Mouse (Mus musculus): ENCODE data around the gene Zfp729b. TPM values are rescaled to one million over a fixed set of nuclear protein-coding genes. Genes with fewer than 3 reads are reported as not detected.
A peak's percentile ranks its signal among the peaks of the same experiment; 100 is the strongest.

The Zfp729b gene
- polyA plus RNA-seq (2016; fragmentation: Nextera tagmentation; extraction: Ambion mirVana) = 1.9 and 2.0 TPM in 2 replicates

DNA sequence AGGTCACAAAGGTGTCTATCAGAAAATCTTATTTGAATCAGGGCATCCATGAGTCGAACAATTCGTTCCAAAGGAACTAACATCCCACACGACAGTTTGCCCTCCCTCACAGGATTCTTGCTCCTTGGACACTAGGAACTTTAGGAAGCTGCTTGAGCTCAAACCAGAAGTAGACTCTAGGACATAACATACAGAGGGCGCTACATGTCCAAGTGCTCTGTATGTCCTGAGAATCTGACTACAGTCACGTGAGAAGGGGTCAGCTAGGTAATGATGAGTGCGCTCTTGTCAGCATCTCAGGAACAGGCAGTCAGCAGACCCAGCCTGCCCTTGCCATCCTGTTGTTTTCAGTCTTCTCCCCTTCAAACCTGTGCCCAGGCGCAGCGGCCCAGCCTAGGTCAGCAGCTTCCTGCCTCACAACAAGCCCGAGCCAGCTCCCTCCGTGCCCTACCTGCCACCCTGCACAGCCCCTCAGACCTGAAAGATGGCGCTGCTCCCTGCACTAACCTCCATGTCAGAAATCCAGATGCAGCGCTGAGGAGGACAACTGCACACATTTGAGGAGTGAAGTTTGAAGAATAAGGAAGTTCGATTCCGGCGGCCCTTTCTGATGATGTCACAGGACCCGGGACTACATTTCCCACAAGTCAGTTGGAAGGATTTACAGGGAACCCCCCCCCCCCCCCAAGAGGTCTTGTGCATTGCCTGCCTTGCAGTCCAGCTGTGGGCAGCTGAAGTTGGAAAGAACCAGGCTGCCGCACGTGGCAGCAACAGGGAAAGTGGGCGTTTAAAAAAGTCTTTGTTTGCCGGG is at the start of gene Zfp729b:
TSS of gene Zfp729b (minus strand) at position 642 of the 811 bp plus-strand sequence.
- H3K27me3 ChIP-seq (replicated peaks) = no peaks in the 10 kb centered on the region
- WGBS (ENCODE audit: insufficient replicate concordance) = 3% methylated on average over 20 of the region's 20 CpGs
- H3K4me3 ChIP-seq = peak within 1 kb of the TSS; percentile 79
- H3K9ac ChIP-seq = peak within 1 kb of the TSS; percentile 76
- ATAC-seq = peak; percentile 90
- peaks cover 10% of the 10 kb centered on the region; the same call in 1 of the 2 replicates for H3K9me3 ChIP-seq (replicated peaks)
- H3K27ac ChIP-seq = no peak within 1 kb of the TSS
- H3K36me3 ChIP-seq = peaks cover 5% of the 10 kb centered on the region; the same call in 1 of the 2 replicates
- H3K4me1 ChIP-seq = peaks cover 8% of the 10 kb centered on the region
- H3K4me2 ChIP-seq = peak within 1 kb of the TSS; percentile 69

DNA sequence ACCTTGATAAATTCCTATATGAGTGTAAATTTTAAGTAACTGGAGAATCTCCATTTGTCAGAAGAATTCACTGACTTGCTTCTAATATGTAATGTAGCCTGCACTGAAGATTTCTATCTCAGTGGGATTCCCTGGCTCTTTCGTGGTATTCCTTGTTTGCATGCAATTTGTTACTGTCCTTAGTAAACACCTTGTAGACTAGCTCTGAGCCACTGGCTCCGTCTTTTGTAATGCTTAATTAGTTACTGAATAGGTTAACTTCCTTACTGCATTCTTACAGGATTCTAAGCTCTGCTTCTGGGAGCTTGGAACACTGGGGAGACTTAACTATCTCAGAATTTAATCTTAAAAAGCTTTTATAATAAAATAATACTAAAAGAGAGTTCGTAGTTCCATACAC is 43.0 kb upstream of the Zfp729b start:
- no peaks in the 10 kb centered on the region for H3K27me3 ChIP-seq (replicated peaks)
- no peak overlapping the region for H3K27ac ChIP-seq
- no peak overlapping the region for H3K4me3 ChIP-seq
- no peaks in the 10 kb centered on the region for H3K36me3 ChIP-seq
- WGBS (ENCODE audit: insufficient replicate concordance) = 47% methylated on average over 3 of the region's 3 CpGs
- no peak overlapping the region for H3K4me2 ChIP-seq
- H3K9me3 ChIP-seq (replicated peaks) = no peaks in the 10 kb centered on the region
- no peak overlapping the region for H3K9ac ChIP-seq
- no peaks in the 10 kb centered on the region for H3K4me1 ChIP-seq
- no peak for ATAC-seq

GRCm38 (mm10) chr13:67637294-67638007 is 27.9 kb upstream of the Zfp729b start, which contains the start of the genes Gm49345 and Zfp729a:
Gm49345 (minus strand) TSS chr13:67637769.
Zfp729a (minus strand) TSS chr13:67637791.
- under 1% methylated on average over 19 of the region's 19 CpGs for WGBS (ENCODE audit: insufficient replicate concordance)
- peak within 1 kb of the TSS; percentile 81 for H3K9ac ChIP-seq
- peak within 1 kb of the TSS; percentile 36; the same call in 1 of the 2 replicates for H3K27ac ChIP-seq
- no peaks in the 10 kb centered on the region for H3K27me3 ChIP-seq (replicated peaks)
- H3K4me2 ChIP-seq = peak within 1 kb of the TSS; percentile 64
- ATAC-seq = peak; percentile 95
- no peaks in the 10 kb centered on the region for H3K9me3 ChIP-seq (replicated peaks)
- peaks cover 5% of the 10 kb centered on the region for H3K4me1 ChIP-seq
- H3K36me3 ChIP-seq = no peaks in the 10 kb centered on the region
- H3K4me3 ChIP-seq = peak within 1 kb of the TSS; percentile 86

- WGBS (ENCODE audit: insufficient replicate concordance) = 68% methylated on average over 4 of the region's 4 CpGs
- Histone ChIP-seq H3K4me3 (no peak overlapping the region), H3K4me2 (peak overlapping the region; percentile 69; the same call in 1 of the 2 replicates)
Observed at GRCm38 (mm10) chr13:67610108-67610507, 601 bp upstream of the Zfp729b start.

DNA sequence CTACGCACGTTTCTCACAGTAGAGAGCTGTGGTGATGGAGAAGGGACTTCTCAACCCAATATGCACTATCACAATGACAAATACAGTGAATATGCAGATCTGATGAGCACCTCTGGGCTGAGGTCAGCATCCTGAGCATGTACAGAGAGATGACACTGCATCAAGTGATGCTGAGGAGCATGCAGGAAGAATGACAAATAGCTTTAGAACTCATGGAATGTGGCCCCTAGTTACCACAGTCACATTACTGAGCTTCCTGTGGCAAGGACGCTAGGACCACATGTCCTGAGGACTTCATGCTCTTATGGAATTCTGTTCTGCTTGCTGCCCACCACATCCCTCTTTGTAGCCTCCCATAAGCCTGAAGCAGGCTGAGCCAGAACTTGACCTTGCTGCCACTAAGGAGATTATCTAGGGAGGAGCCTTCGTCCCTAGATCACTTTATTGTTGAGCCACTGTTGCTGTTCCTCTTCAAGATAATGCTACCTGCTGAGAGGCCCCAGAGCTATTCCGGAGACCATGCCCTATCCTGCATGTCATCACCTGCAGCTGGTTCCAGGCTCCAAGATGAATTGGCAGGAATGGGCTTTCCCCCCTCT is 36.8 kb downstream of the Zfp729b start:
- Histone ChIP-seq H3K4me3 (no peak overlapping the region), H3K27ac (no peak overlapping the region), H3K27me3 (replicated peaks) (no peaks in the 10 kb centered on the region), H3K36me3 (no peaks in the 10 kb centered on the region), H3K9me3 (replicated peaks) (no peaks in the 10 kb centered on the region), H3K9ac (no peak overlapping the region), H3K4me2 (no peak overlapping the region), H3K4me1 (no peaks in the 10 kb centered on the region)
- ATAC-seq = no peak
- 53% methylated on average over 5 of the region's 5 CpGs for WGBS (ENCODE audit: insufficient replicate concordance)

More at GRCm38 (mm10) chr13:67610108-67610507, 601 bp upstream of the Zfp729b start:
- Histone ChIP-seq H3K4me1 (peaks cover 8% of the 10 kb centered on the region), H3K27me3 (replicated peaks) (no peaks in the 10 kb centered on the region), H3K27ac (no peak overlapping the region), H3K9ac (no peak overlapping the region), H3K9me3 (replicated peaks) (peaks cover 10% of the 10 kb centered on the region; the same call in 1 of the 2 replicates), H3K36me3 (peaks cover 5% of the 10 kb centered on the region; the same call in 1 of the 2 replicates)
- ATAC-seq = no peak

DNA sequence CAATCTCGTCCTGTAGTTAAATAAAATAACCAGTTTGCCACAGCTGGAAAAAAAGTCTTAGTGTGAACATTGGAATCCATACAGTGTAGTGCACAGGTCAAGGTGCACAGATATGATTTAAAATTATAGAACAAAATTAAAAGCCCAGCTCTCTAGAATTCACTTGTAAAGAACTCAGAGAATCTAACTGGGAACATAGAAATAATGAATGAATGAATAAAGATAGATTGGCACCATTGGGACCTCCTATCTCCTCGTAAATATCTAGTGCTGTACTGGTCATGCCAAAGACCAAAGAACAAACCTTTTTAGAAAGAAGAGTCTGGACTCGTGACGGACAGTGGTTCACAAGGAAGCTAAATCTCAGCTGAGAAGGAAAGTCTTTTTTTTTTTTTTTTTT is 55.8 kb downstream of the Zfp729b start, which contains the start of gene Zfp748:
TSS of gene Zfp748 (minus strand) at position 101 of the 400 bp plus-strand sequence.
- WGBS (ENCODE audit: insufficient replicate concordance) = 59% methylated on average over 4 of the region's 4 CpGs
- Histone ChIP-seq H3K4me3 (peak within 1 kb of the TSS; percentile 90), H3K4me1 (peaks cover 25% of the 10 kb centered on the region), H3K4me2 (peak within 1 kb of the TSS; percentile 80), H3K27me3 (replicated peaks) (no peaks in the 10 kb centered on the region), H3K36me3 (no peaks in the 10 kb centered on the region), H3K27ac (peak within 1 kb of the TSS; percentile 91), H3K9me3 (replicated peaks) (no peaks in the 10 kb centered on the region), H3K9ac (peak within 1 kb of the TSS; percentile 87)
- no peak for ATAC-seq

- ATAC-seq = peak; percentile 97
- H3K4me1 ChIP-seq = peaks cover 25% of the 10 kb centered on the region
- H3K36me3 ChIP-seq = no peaks in the 10 kb centered on the region
- peak overlapping the region; percentile 87 for H3K9ac ChIP-seq
- 1% methylated on average over 44 of the region's 44 CpGs for WGBS (ENCODE audit: insufficient replicate concordance)
- H3K27me3 ChIP-seq (replicated peaks) = no peaks in the 10 kb centered on the region
- peak overlapping the region; percentile 80 for H3K4me2 ChIP-seq
- H3K27ac ChIP-seq = peak overlapping the region; percentile 91
- no peaks in the 10 kb centered on the region for H3K9me3 ChIP-seq (replicated peaks)
- peak overlapping the region; percentile 90 for H3K4me3 ChIP-seq
Observed at GRCm38 (mm10) chr13:67552505-67553346, 56.8 kb downstream of the Zfp729b start.

DNA sequence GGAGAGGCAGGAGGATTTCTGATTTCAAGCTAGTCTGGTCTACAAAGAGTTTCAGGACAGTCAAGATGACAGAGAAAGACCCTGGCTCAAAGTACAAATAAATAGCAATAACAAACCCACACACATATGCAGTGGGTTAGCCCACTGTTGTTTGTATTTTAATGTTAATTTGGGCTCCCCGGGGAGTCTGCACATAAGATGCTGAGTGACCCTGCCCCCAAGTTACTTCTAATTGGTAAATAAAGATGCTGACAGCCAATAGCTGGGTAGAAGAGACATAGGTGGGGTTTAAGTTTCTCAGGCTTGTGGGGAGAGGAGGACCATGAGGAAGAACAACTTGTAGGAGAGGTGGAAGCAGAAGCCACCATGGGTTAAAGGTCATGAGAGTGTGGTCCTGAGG is 63.6 kb downstream of the Zfp729b start:
- Histone ChIP-seq H3K4me2 (no peak overlapping the region), H3K9me3 (replicated peaks) (peaks cover 12% of the 10 kb centered on the region), H3K36me3 (peaks cover 48% of the 10 kb centered on the region), H3K4me1 (peaks cover 8% of the 10 kb centered on the region; the same call in 1 of the 2 replicates), H3K27me3 (replicated peaks) (no peaks in the 10 kb centered on the region), H3K4me3 (no peak overlapping the region), H3K9ac (no peak overlapping the region), H3K27ac (no peak overlapping the region)
- WGBS (ENCODE audit: insufficient replicate concordance) = 69% methylated on average over 1 of the region's 1 CpGs
- ATAC-seq = no peak

Other genes starting within 250 kb of the Zfp729b start
- 0.26 and 0.38 TPM in 2 replicates for gene Gm28044, start 249.2 kb downstream of the Zfp729b start, polyA plus RNA-seq (2016; fragmentation: Nextera tagmentation; extraction: Ambion mirVana)
- gene Zfp953, start 249.1 kb downstream of the Zfp729b start, polyA plus RNA-seq (2016; fragmentation: Nextera tagmentation; extraction: Ambion mirVana) = 0.82 and 1.1 TPM in 2 replicates
- 0.50 TPM in 1 of 2 replicates, not detected in the other for gene Gm28041, start 234.0 kb downstream of the Zfp729b start, polyA plus RNA-seq (2016; fragmentation: Nextera tagmentation; extraction: Ambion mirVana)
- gene Zfp456, start 233.9 kb downstream of the Zfp729b start, polyA plus RNA-seq (2016; fragmentation: Nextera tagmentation; extraction: Ambion mirVana) = 0.78 and 0.85 TPM in 2 replicates
- 1.6 and 3.1 TPM in 2 replicates for gene Zfp429, start 209.9 kb downstream of the Zfp729b start, polyA plus RNA-seq (2016; fragmentation: Nextera tagmentation; extraction: Ambion mirVana)
- gene Zfp459, start 188.3 kb downstream of the Zfp729b start, polyA plus RNA-seq (2016; fragmentation: Nextera tagmentation; extraction: Ambion mirVana) = 0.05 and 1.6 TPM in 2 replicates
- gene Zfp874a, start 158.1 kb downstream of the Zfp729b start, polyA plus RNA-seq (2016; fragmentation: Nextera tagmentation; extraction: Ambion mirVana) = 5.5 and 6.6 TPM in 2 replicates
- 1.9 and 3.3 TPM in 2 replicates for gene Zfp874b, start 125.4 kb downstream of the Zfp729b start, polyA plus RNA-seq (2016; fragmentation: Nextera tagmentation; extraction: Ambion mirVana)
- gene Zfp58, start 109.2 kb downstream of the Zfp729b start, polyA plus RNA-seq (2016; fragmentation: Nextera tagmentation; extraction: Ambion mirVana) = 4.1 TPM in 2 replicates
- not detected in 2 replicates for gene Gm26965, start 83.6 kb downstream of the Zfp729b start, polyA plus RNA-seq (2016; fragmentation: Nextera tagmentation; extraction: Ambion mirVana)
- gene Zfp87, start 83.5 kb downstream of the Zfp729b start, polyA plus RNA-seq (2016; fragmentation: Nextera tagmentation; extraction: Ambion mirVana) = 9.4 and 9.7 TPM in 2 replicates
- gene Zfp748, start 55.9 kb downstream of the Zfp729b start, polyA plus RNA-seq (2016; fragmentation: Nextera tagmentation; extraction: Ambion mirVana) = 6.8 TPM in 2 replicates
- not detected in 2 replicates for gene Gm49345, start 28.1 kb upstream of the Zfp729b start, polyA plus RNA-seq (2016; fragmentation: Nextera tagmentation; extraction: Ambion mirVana)
- 0.94 and 1.1 TPM in 2 replicates for gene Zfp729a, start 28.1 kb upstream of the Zfp729b start, polyA plus RNA-seq (2016; fragmentation: Nextera tagmentation; extraction: Ambion mirVana)
- gene Zfp738, start 77.4 kb upstream of the Zfp729b start, polyA plus RNA-seq (2016; fragmentation: Nextera tagmentation; extraction: Ambion mirVana) = 4.0 and 4.3 TPM in 2 replicates
- 3.0 and 3.1 TPM in 2 replicates for gene Zfp65, start 119.5 kb upstream of the Zfp729b start, polyA plus RNA-seq (2016; fragmentation: Nextera tagmentation; extraction: Ambion mirVana)
- gene Zfp85, start 145.5 kb upstream of the Zfp729b start, polyA plus RNA-seq (2016; fragmentation: Nextera tagmentation; extraction: Ambion mirVana) = 1.2 and 1.4 TPM in 2 replicates
- 1.4 and 1.8 TPM in 2 replicates for gene Zfp493, start 170.0 kb upstream of the Zfp729b start, polyA plus RNA-seq (2016; fragmentation: Nextera tagmentation; extraction: Ambion mirVana)
- 1.6 and 1.8 TPM in 2 replicates for gene Zfp273, start 204.0 kb upstream of the Zfp729b start, polyA plus RNA-seq (2016; fragmentation: Nextera tagmentation; extraction: Ambion mirVana)
- gene Gm10037, start 221.4 kb upstream of the Zfp729b start, polyA plus RNA-seq (2016; fragmentation: Nextera tagmentation; extraction: Ambion mirVana) = 0.60 and 0.92 TPM in 2 replicates

All from liver, embryonic 12.5 days (tissue).